ENCODE assay signal across 20 mouse cellular contexts in the genomic region with DNA sequence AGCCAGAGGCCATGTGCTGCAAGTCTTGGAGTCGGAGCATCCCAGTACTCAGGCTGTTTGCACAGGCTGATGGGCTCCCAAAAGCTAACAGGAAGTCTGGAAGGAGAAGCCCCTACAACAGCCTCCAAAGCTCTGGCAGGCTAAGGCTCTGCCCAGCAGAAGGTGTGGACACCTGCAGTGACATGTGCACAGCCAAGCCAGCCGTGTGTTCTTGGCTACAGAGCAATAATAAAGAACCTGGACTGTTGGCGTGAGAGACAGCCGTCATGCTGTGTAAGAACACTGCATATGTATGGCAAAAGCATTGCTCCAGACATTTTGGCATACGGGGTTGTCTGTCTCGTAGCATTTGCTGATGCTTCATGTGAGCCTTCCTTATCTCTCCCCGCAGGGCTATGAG.
DNase-seq lines count a peak whose midpoint lies in the region; ATAC-seq and TF ChIP-seq lines count a peak whose summit lies in the region.
"Had no signal": no experiment of that assay in that cellular context is flagged by ENCODE, and none has a peak within 500 bp of the region (broad histone marks: within the 10 kb centered on the region; RNA-seq: fewer than 3 reads in every experiment).

No protein-coding gene starts in this region.

- no peak overlapping the region for H3K4me2 ChIP-seq in hindbrain, postnatal 0 days (ENCODE audit: low read depth, low read length)
- no peak overlapping the region for H3K4me2 ChIP-seq in hindbrain, embryonic 13.5 days
- H3K4me2 ChIP-seq: limb, embryonic 15.5 days; lung, embryonic 14.5 days; midbrain, embryonic 15.5 days; neural tube, embryonic 13.5 days had no signal

- no peaks in the 10 kb centered on the region for H3K27me3 ChIP-seq in hindbrain, postnatal 0 days (ENCODE audit: insufficient read depth, low read length)
- no peaks in the 10 kb centered on the region for H3K27me3 ChIP-seq in hindbrain, embryonic 13.5 days
- H3K27me3 ChIP-seq: limb, embryonic 15.5 days; midbrain, embryonic 15.5 days; neural tube, embryonic 13.5 days had no signal

- no peaks in the 10 kb centered on the region for H3K4me1 ChIP-seq in hindbrain, postnatal 0 days (ENCODE audit: insufficient read depth, low read length)
- H3K4me1 ChIP-seq in hindbrain, embryonic 13.5 days (replicated peaks) = peaks cover 8% of the 10 kb centered on the region; the same call in 1 of the 2 replicates
- H3K4me1 ChIP-seq: limb, embryonic 15.5 days; midbrain, embryonic 15.5 days; neural tube, embryonic 13.5 days had no signal

- peak; percentile 57 for ATAC-seq in hindbrain, postnatal 0 days
- ATAC-seq in hindbrain, embryonic 13.5 days (ENCODE audit: low FRiP score) = no peak
- ATAC-seq: intestine, postnatal 0 days; midbrain, embryonic 15.5 days had no signal

- peak; percentile 12 for DNase-seq in cerebellum, adult 9-11 months
- DNase-seq in cerebellum, adult 11-12 months = no peak
- peak; percentile 53 for DNase-seq in hindbrain, postnatal 0 days (ENCODE audit: low spot score)
- peak; percentile 22 to 29 for DNase-seq in cerebellum, postnatal 25 days
- no peak for DNase-seq in kidney, adult 18-20 months
- no peak for DNase-seq in heart, postnatal 36 days
- DNase-seq: adrenal gland, postnatal 25 days; kidney, postnatal 4 days; lung, embryonic 14.5 days; lung, postnatal 36 days; retina, postnatal 1 day; right cerebral cortex, postnatal 25 days; spleen, adult 18-20 months had no signal

- no peak for TF ChIP-seq CTCF in hindbrain, postnatal 0 days (IDR thresholded peaks at IDR 0.05; ENCODE audit: low read depth)

- 52% methylated on average over 7 of the region's 7 CpGs for WGBS in hindbrain, postnatal 0 days
- WGBS in hindbrain, embryonic 13.5 days = 79% methylated on average over 7 of the region's 7 CpGs

- intact Hi-C loops in heart, postnatal 36 days (cut with DNase I) = no loop called here

- no peaks in the 10 kb centered on the region for H3K9me3 ChIP-seq in hindbrain, postnatal 0 days (ENCODE audit: low read length)
- no peaks in the 10 kb centered on the region for H3K9me3 ChIP-seq in hindbrain, embryonic 13.5 days
- H3K9me3 ChIP-seq: limb, embryonic 15.5 days; midbrain, embryonic 15.5 days; neural tube, embryonic 13.5 days had no signal

- no peaks in the 10 kb centered on the region for H3K36me3 ChIP-seq in hindbrain, postnatal 0 days (ENCODE audit: insufficient read depth, low read length)
- H3K36me3 ChIP-seq in hindbrain, embryonic 13.5 days = no peaks in the 10 kb centered on the region
- H3K36me3 ChIP-seq: limb, embryonic 15.5 days; midbrain, embryonic 15.5 days; neural tube, embryonic 13.5 days had no signal

- no peak overlapping the region for H3K9ac ChIP-seq in hindbrain, postnatal 0 days (replicated peaks; ENCODE audit: low read length)
- no peak overlapping the region for H3K9ac ChIP-seq in hindbrain, embryonic 13.5 days
- H3K9ac ChIP-seq: limb, embryonic 15.5 days; liver, embryonic 14.5 days; lung, embryonic 14.5 days; midbrain, embryonic 15.5 days; neural tube, embryonic 13.5 days had no signal

- no peak overlapping the region for H3K27ac ChIP-seq in hindbrain, postnatal 0 days
- H3K27ac ChIP-seq in hindbrain, embryonic 13.5 days = no peak overlapping the region
- H3K27ac ChIP-seq: limb, embryonic 15.5 days; liver, embryonic 14.5 days; midbrain, embryonic 15.5 days; neural tube, embryonic 13.5 days had no signal

- no peak overlapping the region for H3K4me3 ChIP-seq in hindbrain, postnatal 0 days (ENCODE audit: low read length)
- H3K4me3 ChIP-seq in hindbrain, embryonic 13.5 days = no peak overlapping the region
- H3K4me3 ChIP-seq: limb, embryonic 15.5 days; midbrain, embryonic 15.5 days; myocyte; neural tube, embryonic 13.5 days had no signal

Comparison
In these comparisons a context has a peak if more than half of its experiments do, and no peak if none do; other contexts are left out.
1. DNase-seq: peak in cerebellum, adult 9-11 months (single experiment), hindbrain, postnatal 0 days (single experiment) and cerebellum, postnatal 25 days (2 of 2); none in cerebellum, adult 11-12 months (single experiment), kidney, adult 18-20 months (single experiment) and heart, postnatal 36 days (0 of 2).